Mouse (Mus musculus) left cerebral cortex, adult 18-20 months (tissue): ENCODE measurements around the gene Pars2. TPM values are rescaled to one million over a fixed set of nuclear protein-coding genes. Genes with fewer than 3 reads are reported as not detected.

Experiments used
- DNase-seq, 2 experiments: peaks; one replicate each; pipeline ENCODE4 v3.0.0; 2021 to 2022; ENCODE audit warnings: low spot score in 2 of 2, mixed read lengths in 1 of 2
- total RNA-seq, 2 experiments: library from RNA; stranded (reverse); gene quantifications; 2 replicates each; pipeline ENCODE4 v1.2.3; 2021

Gene Pars2
- total RNA-seq, 2 experiments from 2014 or later: 6.2 to 6.7 TPM

DNA sequence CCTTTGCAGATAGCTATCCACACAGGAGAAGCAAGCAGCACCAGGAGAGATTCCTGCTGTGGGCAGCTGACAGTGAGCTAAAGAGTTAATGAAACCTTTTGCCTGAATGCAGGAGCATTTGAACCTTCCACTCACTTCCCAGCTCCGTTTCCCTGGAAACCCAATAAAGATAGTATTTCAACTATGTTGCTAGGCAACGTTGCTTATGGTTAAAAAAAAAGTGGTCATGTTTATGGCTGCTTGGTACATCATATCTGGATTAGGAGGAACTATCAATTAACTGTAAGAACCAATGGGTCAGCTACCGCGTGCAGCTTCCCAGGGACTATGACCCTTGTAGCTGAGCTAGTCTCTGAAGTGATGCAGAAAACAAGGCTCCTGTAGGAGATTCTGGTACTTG is 49.9 kb downstream of the Pars2 start:
- DNase-seq: no peak

DNA sequence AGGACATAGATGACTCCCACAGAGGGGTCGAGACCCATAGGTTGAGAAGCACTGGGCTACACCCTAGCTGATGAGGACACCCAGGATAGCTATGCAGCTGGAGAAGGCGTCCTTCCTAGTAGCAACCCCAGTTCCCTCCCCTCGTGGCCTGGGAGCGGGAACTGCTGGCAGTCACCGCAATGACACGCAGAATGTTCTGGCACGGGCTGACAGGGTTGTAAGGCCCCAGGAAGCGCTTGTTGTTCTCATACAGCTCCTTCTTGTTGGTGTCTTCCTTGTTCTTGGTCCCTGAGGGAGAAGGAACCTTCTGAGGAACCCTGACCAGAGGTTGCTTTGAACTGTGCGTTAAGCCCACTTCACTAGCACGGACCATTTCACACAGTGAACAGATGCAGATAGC is 53.1 kb downstream of the Pars2 start:
- DNase-seq: no peak

DNA sequence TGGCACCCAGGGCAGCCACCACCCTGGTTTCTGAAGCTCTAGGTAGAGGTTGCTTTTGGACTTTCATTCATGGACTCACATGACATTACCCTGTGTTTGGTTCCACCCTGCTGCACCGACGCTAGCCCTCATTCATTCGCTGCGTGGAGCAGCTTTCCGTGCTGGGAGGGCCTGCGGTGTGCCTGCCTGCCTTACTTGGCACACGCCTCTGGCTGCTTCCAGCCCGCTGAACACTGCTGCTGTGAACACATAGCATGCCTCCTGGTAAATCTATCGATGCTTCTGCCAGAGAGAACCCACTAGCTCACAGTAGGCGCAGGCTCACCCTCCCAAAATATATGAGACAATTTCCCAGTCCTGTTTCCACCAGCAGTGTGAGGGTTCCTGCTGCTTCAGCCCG is 53.5 kb downstream of the Pars2 start:
- DNase-seq: peak; percentile 43 to 62

Other genes starting within 250 kb of the Pars2 start
- 1 to 10 TPM; 2.2 to 3.9 TPM for gene Pcsk9, start 186.7 kb upstream of the Pars2 start, total RNA-seq
- not detected for gene Bsnd, start 158.8 kb upstream of the Pars2 start, total RNA-seq
- gene Dhcr24, start 90.0 kb upstream of the Pars2 start, total RNA-seq: 100 to 1,000 TPM in 1 of 2 experiments, 10 to 100 TPM in 1; 98.4 to 119 TPM
- gene Lexm, start 33.8 kb upstream of the Pars2 start, total RNA-seq: not detected
- gene Ttc22, start 28.6 kb upstream of the Pars2 start, total RNA-seq: 1 to 10 TPM in 1 of 2 experiments, under 1 TPM in 1; 0.94 to 1.0 TPM
- gene Ttc4, start 27.9 kb downstream of the Pars2 start, total RNA-seq: 10 to 100 TPM; 45.7 to 45.9 TPM
- 1 to 10 TPM; 4.2 to 5.4 TPM for gene Mroh7, start 79.9 kb downstream of the Pars2 start, total RNA-seq
- not detected for gene Fam151a, start 82.8 kb downstream of the Pars2 start, total RNA-seq
- 10 to 100 TPM; 35.0 to 57.5 TPM for gene Acot11, start 153.9 kb downstream of the Pars2 start, total RNA-seq